Mouse (Mus musculus) spleen, adult 12 weeks (tissue): Measurements from ENCODE around the gene Med12.

Experiments
- DNase-seq: peaks from one replicate; pipeline ENCODE4 v3.0.0; 2022; ENCODE audit warnings: low spot score

Med12 gene

DNA sequence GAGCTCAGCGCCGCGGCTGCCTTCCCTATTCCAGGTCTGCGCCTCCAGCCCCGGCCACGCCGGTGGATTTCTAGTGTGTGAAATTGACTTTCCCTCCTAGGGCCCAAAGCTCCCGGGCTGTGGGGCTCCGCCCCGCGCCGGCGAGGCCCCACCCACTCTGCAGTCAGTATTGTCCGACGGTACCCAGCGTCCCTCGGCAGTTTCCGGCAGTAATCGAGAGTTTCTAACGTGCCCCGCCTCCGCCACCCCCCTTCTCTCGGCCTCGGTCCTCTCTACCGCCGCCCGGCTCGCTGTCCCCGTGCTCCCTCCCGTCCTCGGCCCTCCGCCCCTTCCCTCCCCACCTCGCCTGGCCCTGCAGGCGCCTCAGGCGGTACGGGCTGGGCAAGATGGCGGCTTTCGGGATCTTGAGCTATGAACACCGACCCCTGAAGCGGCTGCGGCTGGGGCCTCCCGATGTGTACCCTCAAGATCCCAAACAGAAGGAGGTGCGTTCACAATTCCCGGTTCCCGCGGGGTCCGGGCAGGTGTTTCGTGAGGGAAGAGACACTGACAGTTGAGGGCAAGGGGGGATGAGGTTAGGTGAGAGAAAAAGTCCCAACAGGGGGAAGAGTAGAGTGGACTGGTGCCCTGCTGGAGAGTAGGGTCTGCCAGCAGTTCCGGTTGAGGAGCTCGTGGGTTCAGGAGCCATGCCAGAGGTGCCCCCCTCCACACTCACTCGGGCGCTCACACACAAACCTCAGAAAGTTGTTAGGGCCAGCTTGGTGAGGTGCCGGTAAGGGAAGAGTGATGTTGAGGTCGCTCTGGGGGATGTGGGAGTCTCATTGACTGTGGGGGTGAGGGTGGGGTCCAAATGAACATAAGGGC lies at the start of gene Med12:
Gene Med12, plus strand, starts transcription at position 156 of the 864 bp plus-strand sequence.
- peak; percentile 81 for DNase-seq

DNA sequence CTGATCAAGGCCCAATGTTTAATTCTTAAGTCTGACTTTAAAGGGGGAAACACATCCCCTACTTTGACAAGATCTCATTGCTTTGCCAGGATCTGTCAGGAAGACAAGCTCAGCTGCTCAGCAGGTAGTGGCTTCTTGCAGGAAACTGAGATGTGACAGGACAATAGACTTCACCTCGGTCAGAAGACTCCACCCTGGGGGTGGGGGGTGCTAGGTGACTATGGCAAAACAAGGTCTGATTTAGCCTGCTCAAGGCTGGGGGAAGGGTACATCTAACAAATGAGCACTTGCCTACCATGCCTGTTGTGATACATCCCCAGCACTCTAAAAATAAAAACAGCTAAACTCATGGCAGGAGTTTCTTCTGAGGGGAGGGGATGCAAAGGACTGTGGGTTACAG lies 28.8 kb upstream of the Med12 start:
- no peak for DNase-seq

DNA sequence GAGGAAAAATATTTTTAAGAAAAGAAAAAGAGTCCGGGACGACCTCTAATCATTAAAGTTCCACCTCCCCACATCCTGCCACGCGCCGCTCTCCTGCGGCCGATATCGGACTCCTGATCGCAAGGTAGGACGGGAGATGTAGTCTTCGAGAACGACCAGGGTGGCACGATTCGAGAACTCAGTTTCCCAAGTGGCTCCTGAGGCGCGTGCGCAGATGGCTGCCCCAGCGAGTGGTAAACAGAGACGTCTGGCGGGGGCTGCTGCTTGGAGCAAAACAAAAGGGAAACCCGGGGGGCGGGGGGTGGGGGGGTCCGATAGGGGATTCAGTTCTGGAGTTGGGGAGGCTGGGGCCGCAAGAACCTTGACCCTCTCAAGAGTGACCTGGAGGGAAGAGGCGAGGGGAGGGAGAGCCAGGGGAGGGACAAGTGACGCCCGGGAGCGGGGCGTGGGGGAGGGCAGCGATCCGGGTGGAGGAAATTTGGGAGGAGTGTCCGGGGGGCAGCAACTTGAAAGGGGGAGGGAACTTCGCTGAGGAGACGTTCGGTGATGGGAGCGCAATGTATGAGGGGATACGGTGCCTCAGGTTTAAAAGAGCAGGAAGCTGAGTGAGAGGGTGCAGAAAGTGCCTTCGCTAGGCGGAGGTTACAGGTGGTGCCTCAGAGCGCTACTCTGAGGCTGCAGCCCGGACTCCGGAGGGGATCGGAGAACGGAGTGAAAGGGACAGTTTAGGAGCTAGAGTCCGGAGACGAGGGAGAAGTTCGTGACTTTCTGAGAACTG lies 19.7 kb upstream of the Med12 start, which contains the start of gene Foxo4:
Gene Foxo4, plus strand, starts transcription at position 577 of the 778 bp plus-strand sequence.
- peak; percentile 75 for DNase-seq

DNA sequence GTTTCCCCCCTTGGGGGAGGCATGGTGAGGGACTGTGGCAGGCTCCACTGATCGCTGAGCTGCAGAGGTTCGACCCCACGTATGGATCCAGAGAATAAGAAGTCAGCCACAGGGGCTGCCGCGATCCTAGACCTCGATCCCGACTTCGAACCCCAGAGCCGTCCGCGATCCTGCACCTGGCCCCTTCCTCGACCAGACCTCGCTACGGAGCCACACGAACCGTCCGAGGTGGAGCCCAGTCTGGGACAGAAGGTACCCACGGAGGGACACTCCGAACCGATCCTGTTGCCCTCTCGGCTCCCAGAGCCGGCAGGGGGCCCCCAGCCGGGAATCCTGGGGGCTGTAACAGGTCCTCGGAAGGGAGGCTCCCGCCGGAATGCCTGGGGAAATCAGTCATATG lies 19.1 kb upstream of the Med12 start:
- peak; percentile 11 for DNase-seq

DNA sequence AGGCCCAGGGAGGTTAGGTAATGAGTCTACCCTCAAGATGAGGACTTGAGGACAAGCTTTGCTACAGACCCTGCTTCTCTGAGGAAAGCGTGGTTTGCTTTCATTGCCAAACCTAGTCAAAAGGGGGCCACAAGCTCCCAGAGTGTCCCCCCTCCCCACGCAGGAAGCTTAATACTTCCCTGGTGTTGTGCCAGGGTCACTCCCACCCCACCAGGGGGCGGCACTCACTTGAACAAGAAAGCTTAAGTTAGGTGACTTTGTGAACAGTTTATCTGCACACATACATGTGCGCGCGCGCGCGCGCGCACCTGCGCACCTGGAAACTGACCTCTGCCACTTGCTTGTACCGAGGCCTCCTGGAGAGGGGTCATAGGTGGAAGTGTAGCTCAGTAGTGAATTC lies 17.2 kb upstream of the Med12 start:
- no peak for DNase-seq

DNA sequence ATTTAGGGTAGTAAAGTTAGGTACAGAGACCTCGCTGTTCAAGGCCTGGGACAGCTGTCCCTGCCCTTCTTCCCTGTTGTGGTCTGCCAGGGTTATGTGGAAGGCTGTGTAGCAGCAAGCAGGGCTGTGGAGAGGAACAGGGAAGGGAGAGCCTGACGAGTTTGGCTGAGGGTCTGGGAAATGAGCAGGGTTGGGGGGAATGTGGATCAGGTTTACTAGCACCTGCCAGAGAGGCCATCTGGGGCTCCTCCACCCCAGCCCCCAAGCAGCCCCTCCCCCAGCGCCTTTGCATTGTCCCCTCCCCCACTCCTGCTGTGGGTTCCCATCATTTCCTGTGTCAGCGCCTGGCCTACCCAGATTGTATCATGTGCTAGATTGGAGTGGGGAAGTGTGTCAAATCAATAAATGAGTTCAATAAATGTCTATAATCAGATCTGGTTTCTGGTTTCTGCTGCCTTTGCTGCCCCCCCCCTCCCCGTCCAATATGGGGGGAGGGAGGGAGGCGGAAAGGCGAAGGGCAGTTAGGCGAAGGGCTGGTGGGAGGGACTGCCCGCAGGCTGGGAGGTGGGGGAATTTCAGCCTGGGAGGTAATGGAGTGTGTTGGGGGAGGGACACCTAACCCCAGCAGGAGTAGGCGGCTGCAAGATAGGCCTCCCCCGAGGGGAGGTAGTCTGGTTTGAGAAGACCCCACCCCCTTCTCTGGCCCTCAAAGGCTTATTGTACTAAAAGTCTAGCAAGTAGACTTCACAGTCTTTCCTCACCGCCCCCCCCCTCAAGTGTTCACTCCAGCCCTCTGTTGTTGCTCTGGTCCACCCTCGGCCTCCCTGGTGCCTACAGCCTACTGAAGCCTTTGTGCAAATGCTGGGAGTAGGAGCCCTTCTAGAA lies 13.1 kb upstream of the Med12 start:
- no peak for DNase-seq

GRCm38 (mm10) chrX:101263892-101264291 lies 9.9 kb upstream of the Med12 start, which contains the start of gene Gm614:
Gm614 (minus strand) TSS chrX:101263992.
- no peak for DNase-seq

DNA sequence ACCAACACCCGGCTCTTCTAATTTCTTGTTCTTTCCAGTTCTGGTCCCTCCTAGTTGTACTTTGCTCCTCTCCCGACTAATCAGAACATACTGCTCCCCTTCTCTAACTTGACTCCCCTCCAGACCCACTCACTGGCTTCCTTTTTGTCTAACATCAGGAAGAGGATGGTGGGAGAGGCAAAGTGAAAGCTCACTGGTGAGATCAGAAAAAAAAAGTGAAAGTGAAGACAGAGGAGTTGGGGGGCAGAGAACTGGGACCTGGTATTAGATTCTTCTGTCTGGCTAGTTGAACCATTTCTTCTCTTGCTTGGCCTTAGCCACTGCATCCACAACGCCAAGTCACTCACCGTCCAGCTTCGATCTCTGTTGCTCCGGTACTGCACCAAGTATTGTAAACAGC lies 7.2 kb upstream of the Med12 start:
- no peak for DNase-seq

- no peak for DNase-seq
Observed at GRCm38 (mm10) chrX:101268025-101268754, 5.6 kb upstream of the Med12 start, which contains the start of gene Il2rg. Il2rg (minus strand) TSS chrX:101268255.

DNA sequence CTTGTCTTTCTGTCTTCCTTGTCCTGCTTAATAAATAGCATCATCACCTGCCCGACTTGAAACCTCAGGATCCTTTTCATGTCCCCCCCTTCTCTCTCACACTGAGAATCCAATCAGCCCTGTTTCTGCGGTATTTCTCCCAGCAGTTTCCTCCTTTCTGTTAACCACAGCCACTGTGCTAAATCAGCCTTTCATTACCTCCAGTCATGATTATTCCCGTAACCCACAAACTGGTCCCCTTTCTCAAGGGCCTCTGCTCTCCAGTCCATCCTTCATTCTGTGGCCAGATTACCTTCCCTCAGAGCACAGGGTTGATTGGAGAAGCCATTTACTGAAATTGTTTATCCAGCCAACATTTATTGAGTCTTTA lies 5.1 kb upstream of the Med12 start, which contains the start of gene Gm20489:
Gene Gm20489, minus strand, starts transcription at position 269 of the 370 bp plus-strand sequence.
- no peak for DNase-seq

DNA sequence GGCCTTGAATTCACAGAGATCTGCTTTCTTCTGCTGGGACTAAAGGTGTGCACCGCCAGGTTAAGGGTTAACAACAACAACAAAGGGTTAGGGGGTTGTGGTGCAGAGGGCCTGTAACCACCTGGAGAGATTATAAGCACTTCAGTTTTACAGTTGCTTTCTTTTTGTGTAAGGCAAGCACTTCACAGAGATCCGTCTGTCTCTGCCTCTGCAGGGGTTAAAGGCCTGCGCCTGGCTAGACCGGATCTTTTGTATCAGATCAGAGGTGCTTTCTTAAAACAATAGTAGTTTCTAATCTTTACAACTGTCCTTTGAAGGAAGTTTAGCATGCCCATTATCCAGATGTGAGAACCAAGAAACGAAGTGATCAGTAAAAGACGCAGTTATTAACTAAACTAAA lies 420 bp upstream of the Med12 start:
- no peak for DNase-seq

- no peak for DNase-seq
Observed at GRCm38 (mm10) chrX:101282813-101283212, 9.0 kb downstream of the Med12 start.

GRCm38 (mm10) chrX:101285534-101285933 lies 11.7 kb downstream of the Med12 start:
- DNase-seq: peak; percentile 46

- DNase-seq: no peak
Observed at GRCm38 (mm10) chrX:101285953-101286670, 12.3 kb downstream of the Med12 start.

- DNase-seq: no peak
Observed at GRCm38 (mm10) chrX:101287543-101287942, 13.7 kb downstream of the Med12 start.

DNA sequence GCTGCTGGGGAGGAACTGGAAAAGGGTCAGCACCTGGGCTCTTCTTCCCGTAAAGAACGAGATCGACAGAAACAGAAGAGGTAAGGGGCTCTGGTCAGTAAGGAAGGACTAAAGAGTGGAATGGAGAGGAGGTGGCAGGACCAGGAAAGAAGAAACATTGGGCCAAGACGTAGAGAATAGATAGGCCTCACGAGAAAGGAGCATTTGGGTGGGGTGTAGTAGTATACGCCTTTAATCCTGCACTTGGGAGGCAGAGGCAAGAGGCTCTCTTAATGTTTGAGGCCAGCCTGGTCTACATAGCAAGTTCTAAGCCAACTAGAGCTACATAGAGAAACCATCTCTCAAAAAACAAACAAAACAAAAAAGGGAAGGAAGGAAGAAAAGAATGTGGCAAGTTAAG lies 14.6 kb downstream of the Med12 start:
- no peak for DNase-seq

- no peak for DNase-seq
Observed at GRCm38 (mm10) chrX:101289037-101289436, 15.2 kb downstream of the Med12 start.

DNA sequence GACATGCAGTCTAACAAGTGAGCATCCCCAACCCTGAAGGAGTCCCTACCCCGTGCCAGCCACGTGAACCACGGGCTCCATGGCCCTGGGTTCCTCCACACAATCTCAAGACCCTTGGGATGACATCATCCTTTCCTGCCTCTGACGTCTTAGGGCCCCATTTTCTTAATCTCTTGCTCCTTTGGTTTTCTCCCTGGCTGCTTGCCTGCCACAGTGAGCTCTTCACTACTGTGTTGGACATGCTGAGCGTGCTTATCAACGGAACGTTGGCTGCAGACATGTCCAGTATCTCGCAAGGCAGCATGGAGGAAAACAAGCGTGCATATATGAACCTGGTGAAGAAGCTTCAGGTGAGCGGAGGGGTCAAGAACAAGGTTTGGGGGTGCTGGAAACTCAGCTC lies 16.3 kb downstream of the Med12 start:
- DNase-seq: no peak

DNA sequence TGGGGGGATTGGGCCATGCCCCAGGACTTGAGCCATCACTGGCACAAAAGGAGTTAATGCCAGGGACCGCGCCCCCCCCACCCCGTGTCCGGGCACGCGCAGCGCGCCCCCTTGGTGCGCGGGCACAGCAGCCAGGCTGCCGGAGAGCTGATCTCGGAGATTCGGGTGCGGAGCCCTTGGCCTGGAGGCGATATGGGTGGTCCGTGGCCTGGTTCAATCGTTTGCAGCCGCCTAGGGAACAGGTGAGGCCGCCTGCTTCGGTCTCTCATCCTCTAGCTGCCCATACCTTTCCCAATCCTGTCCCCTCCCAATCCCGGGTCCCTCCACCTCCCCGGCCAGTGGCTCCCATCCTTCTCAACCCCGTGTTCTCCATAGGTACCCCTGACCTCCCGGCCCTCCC lies 25.2 kb downstream of the Med12 start, which contains the start of gene Nlgn3:
Gene Nlgn3, plus strand, starts transcription at position 114 of the 400 bp plus-strand sequence.
- DNase-seq: no peak
